Mouse (Mus musculus): Measurements from ENCODE around the gene Gdf11.
A peak's percentile ranks its signal among the peaks of the same experiment; 100 is the strongest.

DNA sequence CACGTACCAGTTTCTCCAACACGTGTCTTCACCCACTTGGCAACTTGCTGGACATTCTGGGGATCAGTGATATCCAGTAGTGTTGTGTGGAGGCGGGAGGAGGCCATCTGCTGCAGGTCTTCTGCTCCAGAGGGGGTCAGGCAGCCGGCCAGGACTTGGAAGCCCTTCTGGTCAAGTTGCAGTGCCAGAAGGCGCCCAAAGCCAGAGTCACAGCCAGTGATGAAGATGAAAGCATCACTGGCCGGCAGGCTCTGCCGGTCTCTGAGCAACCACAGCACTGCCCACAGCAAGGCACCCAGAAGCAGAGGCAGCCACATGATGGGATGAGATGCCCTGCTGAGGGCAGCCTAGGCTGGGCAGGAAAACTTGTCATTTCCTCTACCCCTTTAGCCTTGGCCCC, 26.7 kb upstream of the Gdf11 start:
- TF ChIP-seq CTCF (IDR thresholded peaks at IDR 0.05; ENCODE audit: borderline replicate concordance, insufficient read depth, low read length), result no peak
- TF ChIP-seq POLR2A (IDR thresholded peaks at IDR 0.05; ENCODE audit: low read depth, low read length), result peak; percentile 20; the same call in 1 of the 2 replicates

All from embryonic fibroblast, embryonic 13.5 days (primary cell).